9 mouse cellular contexts compared by ENCODE assay signal in the genomic region with DNA sequence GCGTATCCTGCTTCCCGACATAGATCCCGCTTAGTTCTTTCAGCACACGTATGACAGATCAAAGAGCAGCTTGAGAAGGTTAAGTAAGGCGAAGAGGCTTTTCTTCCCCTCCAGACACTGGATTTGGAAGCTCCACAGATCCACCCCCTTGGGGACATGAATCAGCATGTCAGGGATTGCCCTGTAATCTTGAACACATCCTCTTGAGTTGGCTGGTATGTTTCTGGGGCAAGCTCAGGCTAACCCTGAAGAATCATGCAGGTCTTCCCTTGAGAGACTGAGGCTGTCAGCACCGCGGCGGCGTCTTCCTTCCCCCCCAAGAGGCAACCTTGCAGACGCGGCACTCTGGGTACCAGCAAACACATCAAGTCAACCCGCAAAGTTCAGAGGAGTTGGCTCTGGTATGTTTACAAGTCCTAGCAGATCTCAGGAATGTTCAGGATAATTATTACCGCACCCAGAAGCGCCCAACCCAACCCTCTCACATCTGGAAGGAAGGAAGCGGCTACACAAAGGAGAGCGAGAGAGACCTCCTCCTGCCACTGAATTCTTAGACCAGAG. TPM values are rescaled to one million over a fixed set of nuclear protein-coding genes. Genes with fewer than 3 reads are reported as not detected.
DNase-seq lines count a peak whose midpoint lies in the region; ATAC-seq and TF ChIP-seq lines count a peak whose summit lies in the region.
"Had no signal": no experiment of that assay in that cellular context is flagged by ENCODE, and none has a peak within 500 bp of the region (broad histone marks: within the 10 kb centered on the region; RNA-seq: fewer than 3 reads in every experiment).

No protein-coding gene starts in this region.

- no peaks in the 10 kb centered on the region for H3K27me3 ChIP-seq in heart, adult 2 months (ENCODE audit: control insufficient read depth, insufficient read depth, low read length)
- no peaks in the 10 kb centered on the region; the same call in 1 of the 2 replicates for H3K27me3 ChIP-seq in midbrain, embryonic 11.5 days (ENCODE audit: control insufficient read depth, insufficient read depth, low read length)

- H3K27ac ChIP-seq in ES-E14 (ENCODE audit: insufficient read depth, low read depth, low read length, poor library complexity, severe bottlenecking) = no peak overlapping the region
- H3K27ac ChIP-seq in heart, adult 2 months = peak overlapping the region; percentile 1; the same call in 1 of the 2 replicates
- H3K27ac ChIP-seq in midbrain, embryonic 11.5 days (ENCODE audit: low read depth, low read length) = no peak overlapping the region
- H3K27ac ChIP-seq: macrophage had no signal

- ATAC-seq in midbrain, embryonic 11.5 days (ENCODE audit: low FRiP score) = no peak
- no peak for ATAC-seq in monocyte, adult 5-6 weeks (replicated peaks; ENCODE audit: insufficient number of reproducible peaks, low FRiP score, low TSS enrichment, poor library complexity, severe bottlenecking)

- in situ Hi-C loops in ES-E14 (cut with MboI; ENCODE audit: low sequenced_read_pairs in 2 of 2, unreplicated experiment in 2 of 2) = no loop called here

- H3K9ac ChIP-seq in ES-E14 (ENCODE audit: insufficient read depth, low read depth, low read length, poor library complexity, severe bottlenecking) = no peak overlapping the region
- H3K9ac ChIP-seq in heart, adult 2 months (ENCODE audit: low read depth, low read length) = no peak overlapping the region
- H3K9ac ChIP-seq in midbrain, embryonic 11.5 days (ENCODE audit: low read length) = peak overlapping the region; percentile 90

- intact Hi-C loops in heart, adult 2 months (cut with DNase I) = loop anchor here (5.0 kb wide), 2 partner anchors 89 to 121 kb away; no protein-coding TSS in a partner anchor

- WGBS in heart, adult 2 months = 5% methylated on average over 16 of the region's 16 CpGs
- WGBS in midbrain, embryonic 11.5 days = 3% methylated on average over 16 of the region's 16 CpGs

- TF ChIP-seq EP300 in heart, adult 2 months (IDR thresholded peaks at IDR 0.05; ENCODE audit: insufficient read depth, low read depth, low read length) = no peak

- H3K4me1 ChIP-seq in ES-E14 (ENCODE audit: control insufficient read depth in 2 of 2, insufficient read depth in 2 of 2, low read length in 2 of 2, poor library complexity in 1 of 2) = peaks cover 0 to 2% of the 10 kb centered on the region in 2 experiments; a peak in 1 of 4 replicates
- no peaks in the 10 kb centered on the region; the same call in 1 of the 2 replicates for H3K4me1 ChIP-seq in heart, adult 2 months (ENCODE audit: control insufficient read depth, insufficient read depth, low read length)
- H3K4me1 ChIP-seq in midbrain, embryonic 11.5 days (ENCODE audit: control insufficient read depth, insufficient read depth, low read length) = peaks cover 15% of the 10 kb centered on the region

- no peak for TF ChIP-seq CTCF in brain, embryonic 14.5 days (IDR thresholded peaks at IDR 0.05; ENCODE audit: borderline replicate concordance, extremely low read depth, insufficient read depth, insufficient read length)
- TF ChIP-seq CTCF in heart, adult 2 months (IDR thresholded peaks at IDR 0.05) = no peak

- no peak for TF ChIP-seq POLR2A in brain, embryonic 14.5 days (IDR thresholded peaks at IDR 0.05; ENCODE audit: borderline replicate concordance, extremely low read depth, insufficient read depth, insufficient read length, poor library complexity, severe bottlenecking)
- TF ChIP-seq POLR2A in heart, adult 2 months (IDR thresholded peaks at IDR 0.05; ENCODE audit: insufficient read depth, low read depth, low read length) = no peak

- no peaks in the 10 kb centered on the region for H3K36me3 ChIP-seq in ES-E14 (ENCODE audit: control insufficient read depth, insufficient read depth, low read length, poor library complexity, severe bottlenecking)
- no peaks in the 10 kb centered on the region for H3K36me3 ChIP-seq in heart, adult 2 months (ENCODE audit: control insufficient read depth, insufficient read depth, low read length)
- H3K36me3 ChIP-seq in midbrain, embryonic 11.5 days (ENCODE audit: control insufficient read depth, insufficient read depth, low read length) = no peaks in the 10 kb centered on the region

- DNase-seq in ES-E14 (ENCODE audit: low read depth, low spot score) = peak; percentile 28
- DNase-seq in brain, embryonic 14.5 days (ENCODE audit: low read depth) = peak; percentile 51
- peak; percentile 11 to 21 for DNase-seq in heart, adult 2 months
- peak; percentile 17 for DNase-seq in kidney, adult 9 months
- peak; percentile 91 for DNase-seq in midbrain, embryonic 11.5 days (ENCODE audit: low spot score, missing footprints)
- no peak for DNase-seq in spleen, postnatal 36 days (ENCODE audit: low spot score in 2 of 2)
- DNase-seq in right cerebral cortex, postnatal 36 days (ENCODE audit: low spot score in 2 of 2) = no peak

- H3K4me2 ChIP-seq in midbrain, embryonic 11.5 days = peak overlapping the region; percentile 79

- no peaks in the 10 kb centered on the region for H3K79me2 ChIP-seq in heart, adult 2 months (replicated peaks; ENCODE audit: control insufficient read depth, insufficient read depth, low read length)

- H3K4me3 ChIP-seq in ES-E14 (ENCODE audit: insufficient read depth in 1 of 2, low read depth in 1 of 2, low read length in 2 of 2, poor library complexity in 1 of 2, severe bottlenecking in 1 of 2) = peak overlapping the region in 1 of 2 experiments; percentile 74; a peak in 3 of 4 replicates
- H3K4me3 ChIP-seq in heart, adult 2 months = peak overlapping the region; percentile 65
- H3K4me3 ChIP-seq in midbrain, embryonic 11.5 days (ENCODE audit: low read depth, low read length) = peak overlapping the region; percentile 80

- H3K9me3 ChIP-seq in ES-E14 (ENCODE audit: control insufficient read depth, insufficient read depth, low read depth, low read length) = no peaks in the 10 kb centered on the region
- H3K9me3 ChIP-seq in midbrain, embryonic 11.5 days (ENCODE audit: control insufficient read depth, low read length) = no peaks in the 10 kb centered on the region

TF ChIP-seq in ES-E14, 5 proteins besides CTCF, POLR2A, EP300 and RAD21:
- TF ChIP-seq CHD2 (IDR thresholded peaks at IDR 0.05; ENCODE audit: low read depth, low read length) = no peak
- TF ChIP-seq ZC3H11A (IDR thresholded peaks at IDR 0.05; ENCODE audit: borderline replicate concordance, low read depth, low read length) = no peak
- TF ChIP-seq ZNF384 (IDR thresholded peaks at IDR 0.05; ENCODE audit: low read depth, low read length) = no peak
- TF ChIP-seq MAFK (IDR thresholded peaks at IDR 0.05; ENCODE audit: insufficient read depth, low read depth, low read length) = no peak
- TF ChIP-seq HCFC1 (IDR thresholded peaks at IDR 0.05; ENCODE audit: borderline replicate concordance, insufficient read depth, low read length) = no peak

RNA-seq across cellular contexts. Expression of a gene that starts 1.4 kb away (rescaled TPM):
- 2.1 and 3.2 TPM in 2 replicates for total RNA-seq in ES-E14 (2012; rRNA removed)
- polyA plus RNA-seq in brain, embryonic 14.5 days (2012; rRNA removed) = 30.4 and 32.7 TPM in 2 replicates
- 10 to 100 TPM; 11.9 to 18.1 TPM for total RNA-seq in heart, adult 2 months (2021)
- polyA plus RNA-seq in heart, adult 2 months (2012; rRNA removed) = 7.3 and 11.0 TPM in 2 replicates
- polyA plus RNA-seq in midbrain, embryonic 11.5 days (2014; fragmentation: Nextera tagmentation; extraction: Ambion mirVana) = 31.9 and 34.0 TPM in 2 replicates
- total RNA-seq in monocyte, adult 5-6 weeks (2017) = 7.1 to 28.7 TPM (median 8.0 TPM) in 3 replicates

Comparison
In these comparisons a context has a peak if more than half of its experiments do, and no peak if none do; other contexts are left out.
1. DNase-seq: peak in ES-E14 (single experiment), brain, embryonic 14.5 days (single experiment), heart, adult 2 months (2 of 2), kidney, adult 9 months (single experiment) and midbrain, embryonic 11.5 days (single experiment); none in spleen, postnatal 36 days (0 of 2) and right cerebral cortex, postnatal 36 days (0 of 2).